Mouse (Mus musculus): ENCODE results near the gene Tdrd1.
"Not testable (repeated sequence)": the region's sequence is repeated elsewhere in the genome, so short reads cannot be mapped to it uniquely, and the experiment has no call there.

The Tdrd1 gene

DNA sequence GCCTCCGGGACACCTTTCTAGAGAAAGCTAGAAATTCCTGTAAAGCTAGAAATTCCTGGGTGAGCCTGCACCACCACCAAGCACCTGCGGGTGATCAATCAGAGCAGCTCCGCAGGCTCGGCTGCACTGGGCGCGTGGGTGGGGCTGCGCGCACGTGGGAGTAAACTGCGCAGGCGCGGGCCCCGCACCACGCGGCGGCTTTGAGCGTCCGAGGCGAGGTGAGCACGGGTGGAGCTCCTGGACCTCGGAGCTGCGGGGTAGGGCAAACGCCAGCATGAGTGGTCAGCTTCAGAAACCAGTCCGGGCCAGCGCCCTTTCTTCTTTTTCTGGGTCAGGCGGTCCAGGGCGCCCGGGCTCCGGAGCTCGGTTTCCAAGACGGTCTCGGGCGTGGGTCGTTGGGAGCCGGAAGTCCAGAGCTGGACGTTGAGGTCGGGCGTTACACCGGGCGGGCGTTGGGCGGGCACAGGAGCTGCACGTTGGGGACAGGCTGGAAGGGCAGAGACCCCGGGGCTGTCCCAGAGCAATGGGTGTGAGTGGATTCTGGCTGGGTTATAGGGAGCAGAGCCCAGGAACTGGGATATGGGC is at the start of gene Tdrd1:
TSS of gene Tdrd1 (plus strand) at position 163 of the 585 bp plus-strand sequence.
- DNase-seq (ENCODE audit: low read depth) = no peak

DNA sequence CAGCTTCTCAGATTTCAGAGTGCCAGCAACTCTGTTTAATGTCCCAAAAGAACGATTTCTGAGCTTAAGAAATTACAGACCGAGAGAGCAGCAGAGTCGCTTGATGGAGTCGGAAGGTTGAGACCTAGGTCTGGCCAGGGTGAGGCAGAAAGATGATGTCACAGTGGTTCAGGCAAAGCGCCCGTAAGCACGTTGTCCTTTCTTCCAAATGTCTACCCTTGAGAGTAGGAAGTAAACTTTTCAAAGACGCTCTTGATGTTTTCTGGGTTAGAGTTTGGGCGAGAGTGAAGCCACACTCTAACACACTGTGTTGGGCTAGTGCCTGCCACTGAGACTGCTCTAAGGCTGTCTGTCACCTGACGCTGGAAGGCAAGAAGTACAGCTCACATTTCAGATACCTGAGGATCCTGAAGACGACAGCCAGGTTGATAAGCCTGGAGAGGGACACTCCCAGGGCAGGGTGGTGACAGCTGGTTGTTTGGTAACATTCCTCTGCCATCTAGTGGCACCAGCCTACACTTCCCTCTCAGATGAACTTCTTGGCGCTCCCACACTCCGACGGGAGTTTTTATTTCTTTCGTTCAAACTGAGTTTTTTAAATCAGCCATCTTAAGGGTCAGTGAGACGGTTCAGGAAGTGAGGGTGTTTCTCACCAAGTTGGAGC is 49.2 kb upstream of the Tdrd1 start:
- DNase-seq (ENCODE audit: low read depth) = peak; percentile 33

DNA sequence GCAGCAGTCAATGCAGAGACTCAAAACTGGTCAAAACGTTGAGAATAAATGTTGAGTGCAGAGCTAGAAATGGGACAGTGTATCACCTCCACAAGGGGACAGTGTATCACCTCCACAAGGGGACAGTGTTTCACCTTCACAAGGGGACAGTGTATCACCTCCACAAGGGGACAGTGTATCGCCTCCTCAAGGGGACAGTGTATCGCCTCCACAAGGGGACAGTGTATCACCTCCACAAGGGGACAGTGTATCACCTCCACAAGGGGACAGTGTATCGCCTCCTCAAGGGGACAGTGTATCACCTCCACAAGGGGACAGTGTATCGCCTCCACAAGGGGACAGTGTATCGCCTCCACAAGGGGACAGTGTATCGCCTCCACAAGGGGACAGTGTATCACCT is 47.5 kb upstream of the Tdrd1 start:
- DNase-seq (ENCODE audit: low read depth) = not testable (repeated sequence)

DNA sequence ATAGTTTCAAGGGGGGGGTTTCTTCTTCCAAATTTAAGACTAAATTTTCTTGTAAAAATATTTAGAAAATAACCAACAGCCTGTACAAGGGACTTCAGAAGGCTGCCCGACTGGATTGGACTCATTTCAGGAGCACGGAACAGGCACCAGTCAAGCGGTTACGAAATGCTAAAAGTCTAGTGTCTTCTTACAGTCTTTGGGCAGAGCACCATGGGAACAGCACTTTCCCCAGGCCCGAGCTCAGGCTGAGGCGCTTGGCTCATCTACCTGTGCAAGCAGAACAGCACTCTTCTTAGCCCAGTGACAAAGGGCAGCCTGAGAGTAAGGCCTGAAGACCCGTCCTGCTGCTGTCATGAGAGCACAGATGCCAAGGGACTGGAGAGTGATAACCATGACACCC is 38.1 kb upstream of the Tdrd1 start:
- no peak for DNase-seq (ENCODE audit: low read depth)

DNA sequence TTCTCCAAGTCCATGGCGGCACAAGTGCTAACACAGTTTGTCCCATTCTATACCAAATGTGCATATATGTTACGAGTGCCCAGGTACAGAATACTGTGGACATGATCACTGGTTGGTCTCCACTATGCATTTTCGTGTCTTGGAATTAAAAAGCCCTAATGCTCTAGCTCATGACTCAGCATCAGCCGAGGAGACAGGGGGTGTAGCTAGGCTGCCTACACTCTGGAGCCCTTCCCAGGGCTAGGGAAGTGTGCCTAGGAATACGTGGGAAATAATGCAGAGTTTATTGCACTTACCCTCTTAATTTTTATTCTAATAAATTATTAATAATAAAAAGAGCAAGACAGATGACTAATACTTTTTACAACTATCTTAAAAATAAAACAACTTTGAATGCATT is 37.1 kb upstream of the Tdrd1 start:
- DNase-seq (ENCODE audit: low read depth) = no peak

DNA sequence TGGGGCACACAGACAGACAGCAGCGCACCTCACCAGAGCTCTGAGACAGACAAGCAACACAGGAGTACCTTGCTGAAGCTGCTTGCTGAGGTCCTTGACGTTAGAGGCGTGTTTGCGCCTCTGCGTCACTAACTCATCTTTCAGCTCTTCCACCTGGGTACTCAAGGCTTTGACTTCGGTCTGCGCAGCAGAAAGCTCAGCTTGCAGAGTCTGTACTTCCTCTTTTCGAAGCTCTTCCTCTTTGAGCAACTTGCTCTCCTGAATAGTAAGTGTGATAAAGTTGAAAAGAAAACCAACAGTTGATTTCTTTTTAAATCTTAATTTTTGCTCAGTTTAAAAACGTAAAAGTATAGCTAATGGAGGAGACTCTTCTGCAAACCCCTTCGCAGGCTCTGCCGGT is 28.6 kb upstream of the Tdrd1 start:
- no peak for DNase-seq (ENCODE audit: low read depth)

DNA sequence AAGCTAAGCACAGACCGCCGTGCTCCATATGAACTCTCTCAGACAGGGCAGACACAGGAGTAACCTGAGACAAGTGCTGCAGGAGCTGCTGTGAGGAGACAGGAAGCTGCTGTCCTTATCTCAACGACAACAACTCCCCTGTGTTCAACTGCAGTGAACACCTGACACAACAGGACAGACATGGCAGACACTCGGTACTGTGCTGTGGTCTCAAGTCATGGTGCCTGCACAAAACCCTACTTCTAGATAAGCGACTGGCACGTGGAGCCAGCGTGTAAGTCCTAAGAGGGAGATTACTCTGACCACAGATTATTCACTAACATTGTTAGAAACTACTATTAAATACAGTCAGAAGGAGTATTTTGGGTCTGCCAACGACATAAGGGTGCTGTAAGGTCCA is 25.8 kb upstream of the Tdrd1 start:
- DNase-seq (ENCODE audit: low read depth) = no peak

DNA sequence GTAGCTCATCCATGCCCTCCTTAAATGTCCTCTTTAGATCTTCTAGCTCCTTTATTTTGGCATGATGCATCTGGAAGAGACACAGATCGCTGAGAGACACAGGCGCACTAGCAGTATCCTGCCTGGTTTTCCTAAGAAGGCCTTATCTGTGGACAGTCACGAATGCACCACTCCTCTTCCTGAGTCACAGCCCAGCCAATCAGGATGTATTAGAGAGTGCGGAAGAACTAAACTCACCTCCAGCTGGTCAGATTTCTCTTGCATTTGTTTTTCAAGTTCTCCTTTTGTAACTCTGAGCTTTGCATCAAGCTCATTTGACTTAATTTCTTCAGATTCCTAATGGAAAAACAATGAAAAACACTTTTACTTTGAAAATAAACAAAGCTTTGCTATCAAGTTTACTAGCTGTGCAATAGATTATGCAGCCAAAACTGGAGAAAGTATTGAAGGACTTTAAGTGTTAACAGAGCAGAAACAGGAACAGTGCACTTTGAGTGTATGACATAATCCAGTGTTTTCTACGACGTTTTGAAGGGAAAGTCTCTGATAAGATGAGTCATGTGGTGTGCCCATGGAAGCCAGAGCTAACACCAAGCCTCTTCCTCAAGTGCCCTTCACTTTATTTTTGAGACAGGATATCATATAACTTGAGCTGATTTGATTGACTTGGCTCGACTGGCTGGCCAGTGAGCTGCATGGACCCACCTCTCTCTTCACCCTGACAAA is 24.9 kb upstream of the Tdrd1 start:
- no peak for DNase-seq (ENCODE audit: low read depth)

DNA sequence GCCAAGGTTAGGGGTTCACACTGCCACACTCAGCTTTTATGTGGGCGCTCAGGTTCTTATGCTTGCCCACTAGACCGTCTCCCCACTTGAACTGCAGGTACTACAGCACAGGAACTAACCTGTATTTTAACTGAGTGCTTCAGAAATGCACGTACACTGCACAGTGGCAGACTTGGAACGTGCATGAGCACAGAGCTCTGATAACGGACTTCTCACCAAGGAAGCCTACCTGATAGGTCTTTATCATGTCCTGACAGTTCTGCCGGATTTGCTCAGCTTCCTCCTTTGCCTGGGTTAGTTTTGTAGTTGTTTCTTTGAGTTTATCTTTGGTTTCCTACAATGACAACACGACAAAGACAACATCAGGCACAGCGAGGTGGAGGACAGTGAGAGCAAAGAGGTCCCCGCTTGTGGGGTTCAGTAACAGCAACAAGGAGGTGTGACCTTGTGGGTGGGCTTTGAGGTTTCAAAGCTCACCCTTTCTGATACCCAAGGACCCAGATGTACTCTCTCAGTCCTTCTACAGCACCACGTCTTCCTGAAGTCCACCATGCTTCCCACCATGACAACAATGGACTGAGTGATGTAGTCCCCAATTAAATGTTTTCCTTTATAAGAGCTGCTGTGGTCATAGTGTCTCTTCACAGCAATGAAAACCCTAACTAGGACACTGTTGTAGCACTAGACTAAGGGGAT is 24.2 kb upstream of the Tdrd1 start:
- no peak for DNase-seq (ENCODE audit: low read depth)

DNA sequence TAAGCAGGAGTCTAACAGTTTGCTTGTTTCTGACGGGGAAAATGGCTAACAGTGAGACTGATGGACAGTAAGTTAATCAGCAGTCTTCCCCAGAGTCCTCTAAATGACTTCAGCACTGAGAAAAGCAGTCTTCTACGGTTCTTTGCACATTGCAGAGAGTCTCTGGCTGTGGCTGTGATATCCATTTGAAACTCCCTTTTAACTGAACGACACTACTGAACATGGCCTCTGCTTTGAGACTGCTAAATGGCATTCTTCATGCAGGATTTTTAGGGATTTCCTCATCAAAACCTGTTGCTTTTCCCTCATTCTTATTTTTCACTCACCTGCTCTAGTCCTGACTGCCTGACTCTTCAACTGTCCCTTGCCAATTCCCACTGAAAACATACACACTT is 23.7 kb upstream of the Tdrd1 start:
- no peak for DNase-seq (ENCODE audit: low read depth)

DNA sequence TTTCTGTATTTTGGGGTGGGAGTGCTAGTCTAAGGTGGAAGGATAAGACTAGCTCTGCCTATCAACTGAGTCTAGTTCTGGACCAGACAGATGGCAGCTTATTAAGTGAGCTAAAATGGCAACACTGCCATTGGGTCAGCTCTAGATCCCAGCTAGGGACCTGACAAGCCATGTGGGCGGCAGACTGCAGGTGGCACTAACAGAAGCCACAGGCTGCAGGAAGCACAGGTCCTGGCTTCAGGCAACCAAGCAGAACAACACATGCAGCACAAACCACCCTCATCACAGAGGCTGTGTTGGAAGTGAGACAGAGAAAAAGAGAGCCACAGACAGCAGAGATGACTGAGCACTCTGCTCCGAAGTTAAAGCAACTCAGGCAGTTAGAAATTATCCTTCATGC is 20.6 kb upstream of the Tdrd1 start:
- no peak for DNase-seq (ENCODE audit: low read depth)

DNA sequence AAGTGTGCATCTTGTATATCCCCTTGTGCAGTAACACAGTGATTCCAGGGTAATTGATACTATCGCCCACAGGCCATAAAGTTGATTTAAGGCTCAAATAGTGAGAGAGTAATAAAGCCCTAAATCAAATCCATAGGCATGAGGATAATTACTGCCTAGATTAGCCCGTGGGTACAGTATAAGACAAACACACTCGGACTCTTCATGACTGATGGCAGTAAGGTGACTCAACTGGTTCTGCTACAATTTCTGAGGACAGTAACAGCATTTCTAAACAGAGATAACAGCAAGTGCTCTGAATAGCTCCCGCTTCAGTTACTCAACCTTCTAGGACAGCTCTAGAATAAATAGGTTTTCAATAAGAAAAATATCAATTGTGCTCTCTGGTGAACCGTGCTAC is 18.9 kb upstream of the Tdrd1 start:
- no peak for DNase-seq (ENCODE audit: low read depth)

DNA sequence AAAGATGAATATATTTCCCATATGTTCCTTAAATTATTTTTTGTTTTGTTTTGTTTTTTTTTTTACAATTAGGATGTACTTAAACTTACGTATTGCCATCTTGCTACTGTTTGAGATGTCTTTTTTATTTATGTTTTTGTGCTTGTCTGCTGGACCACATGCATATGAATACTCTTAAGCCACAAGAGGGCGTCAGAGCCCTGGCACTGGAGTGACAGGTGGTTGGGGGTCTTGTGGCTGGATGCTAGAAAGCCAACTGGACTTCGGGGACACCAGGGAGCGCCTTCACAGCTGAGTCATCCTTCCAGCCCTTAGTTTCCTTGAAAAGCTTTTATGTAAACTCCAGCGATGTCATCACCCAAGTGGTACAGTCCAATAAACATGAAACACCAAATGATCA is 17.2 kb upstream of the Tdrd1 start:
- DNase-seq (ENCODE audit: low read depth) = no peak

DNA sequence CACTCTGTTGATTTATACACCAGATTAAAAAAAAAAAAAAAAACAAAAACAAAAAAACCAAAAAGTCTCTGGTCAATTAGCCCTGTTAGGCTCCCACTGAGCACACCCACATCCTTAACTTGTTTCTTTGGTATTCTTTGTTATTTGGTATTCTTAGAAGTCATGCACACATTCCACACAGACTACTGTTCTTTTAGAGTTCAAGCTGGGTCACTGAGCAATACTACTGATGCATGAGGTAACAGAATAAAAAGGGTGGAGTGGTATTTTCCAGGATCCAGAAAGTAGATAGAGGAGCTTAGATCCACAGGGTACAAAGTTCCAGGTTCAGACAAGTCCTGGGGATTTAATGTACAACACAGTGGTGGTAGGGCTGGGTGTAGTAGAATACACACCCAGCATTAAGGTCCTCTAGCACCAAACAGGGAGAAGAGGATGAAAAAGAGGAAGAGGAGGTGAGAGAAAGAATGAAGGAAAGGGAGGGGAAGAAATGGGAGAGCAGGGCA is 15.3 kb upstream of the Tdrd1 start:
- DNase-seq (ENCODE audit: low read depth) = no peak

DNA sequence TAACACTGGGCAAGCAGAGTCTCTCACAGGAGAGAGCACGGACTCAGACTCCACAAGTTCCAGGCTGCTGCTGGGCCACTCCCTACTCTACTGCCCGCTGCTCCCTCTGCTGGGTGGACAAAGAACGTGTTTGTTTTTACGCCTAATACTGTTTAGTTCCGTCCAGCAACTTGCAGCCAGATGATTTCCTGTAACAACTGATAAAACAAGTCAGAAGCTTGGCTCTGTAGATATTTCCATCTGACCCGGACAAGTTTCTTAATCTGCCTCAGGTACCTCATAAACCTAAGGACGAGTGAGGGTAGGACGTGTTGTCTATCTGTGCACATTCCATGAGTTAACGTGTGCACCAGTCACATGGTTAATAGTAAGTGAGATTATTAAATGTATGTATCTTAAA is 14.4 kb upstream of the Tdrd1 start:
- peak; percentile 38 for DNase-seq (ENCODE audit: low read depth)

DNA sequence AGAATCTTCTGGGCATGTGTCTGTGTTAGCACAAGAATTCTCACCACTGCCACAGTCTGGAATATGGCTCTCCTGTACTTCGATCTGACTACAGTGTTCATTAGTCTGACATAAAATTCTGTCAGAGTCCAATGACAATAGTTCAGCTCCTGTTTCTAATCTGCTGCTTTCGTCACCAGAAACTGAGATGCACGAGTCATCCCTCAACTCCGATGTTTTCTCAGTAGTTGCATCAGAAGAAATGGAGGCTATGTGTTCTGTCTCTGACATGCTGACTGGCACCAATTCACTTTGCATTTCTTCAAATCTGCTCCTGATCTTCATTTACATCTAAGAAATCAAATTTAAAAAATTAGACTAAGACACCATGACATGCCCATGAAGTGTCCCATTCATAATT is 12.6 kb upstream of the Tdrd1 start:
- DNase-seq (ENCODE audit: low read depth) = no peak

DNA sequence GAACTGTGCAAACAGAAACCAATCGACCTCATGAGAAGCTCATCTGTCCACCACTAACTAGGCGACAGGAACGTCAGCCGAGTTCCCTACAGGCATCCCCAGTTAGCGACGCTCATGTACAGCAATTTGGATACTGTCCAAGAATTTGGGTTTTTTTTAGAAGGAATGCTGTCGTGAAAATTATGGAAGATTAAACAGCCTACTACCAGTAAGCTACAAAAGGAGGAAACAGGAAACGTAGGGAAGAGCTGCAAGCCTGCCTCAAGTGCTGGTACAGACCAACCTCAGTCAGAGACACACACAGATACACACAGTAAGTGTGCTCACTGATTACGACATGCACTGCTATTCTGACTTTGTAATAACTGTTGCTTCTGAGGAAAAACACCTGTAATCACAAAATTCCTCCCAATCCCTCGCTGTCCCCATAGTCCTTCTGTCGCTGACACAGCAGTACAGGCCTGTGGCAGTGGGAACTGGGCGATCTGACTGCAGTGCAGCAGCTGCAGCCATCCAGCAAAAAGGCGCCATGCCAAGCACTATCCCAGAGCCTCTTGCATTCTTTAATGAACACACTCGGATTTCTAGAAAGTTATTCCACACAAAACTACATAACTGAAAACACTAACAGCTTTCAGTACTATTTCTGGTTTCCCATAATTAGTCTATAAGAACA is 8.0 kb upstream of the Tdrd1 start:
- DNase-seq (ENCODE audit: low read depth) = no peak

DNA sequence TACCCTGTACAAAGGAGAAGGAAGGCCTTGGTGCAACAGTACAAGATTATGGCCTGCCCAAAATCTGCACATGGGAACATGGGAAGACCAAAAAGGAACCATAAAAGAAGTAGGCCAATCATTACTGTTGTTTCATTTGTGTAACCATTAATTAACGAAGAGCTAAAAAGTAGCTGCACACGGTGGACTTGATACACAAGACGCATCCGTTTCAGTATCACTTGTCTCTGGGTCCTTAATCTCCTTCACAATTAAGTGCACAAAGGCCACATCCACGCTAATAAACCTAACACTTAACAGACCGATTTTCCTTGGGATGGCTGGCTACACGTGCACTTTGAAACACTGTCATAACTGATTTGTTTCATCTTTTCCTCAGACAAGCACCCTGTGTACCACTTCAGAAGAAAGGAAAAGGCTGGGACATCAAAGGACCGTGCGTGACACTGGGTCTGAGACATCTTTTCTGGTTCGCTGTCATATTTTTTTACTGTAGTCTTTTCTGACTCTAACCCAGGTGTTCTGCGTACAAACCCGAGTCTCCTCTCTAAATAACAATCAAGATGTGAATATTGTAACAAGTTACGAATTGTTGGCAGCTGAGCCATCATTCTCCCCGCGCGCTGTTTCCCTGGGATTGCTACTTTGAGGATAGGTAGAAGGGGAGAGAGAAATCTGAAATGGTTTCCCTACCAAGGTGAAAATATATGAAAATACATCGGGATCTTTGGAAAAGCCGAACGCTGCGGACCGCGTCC is 4.8 kb upstream of the Tdrd1 start:
- DNase-seq (ENCODE audit: low read depth) = no peak

DNA sequence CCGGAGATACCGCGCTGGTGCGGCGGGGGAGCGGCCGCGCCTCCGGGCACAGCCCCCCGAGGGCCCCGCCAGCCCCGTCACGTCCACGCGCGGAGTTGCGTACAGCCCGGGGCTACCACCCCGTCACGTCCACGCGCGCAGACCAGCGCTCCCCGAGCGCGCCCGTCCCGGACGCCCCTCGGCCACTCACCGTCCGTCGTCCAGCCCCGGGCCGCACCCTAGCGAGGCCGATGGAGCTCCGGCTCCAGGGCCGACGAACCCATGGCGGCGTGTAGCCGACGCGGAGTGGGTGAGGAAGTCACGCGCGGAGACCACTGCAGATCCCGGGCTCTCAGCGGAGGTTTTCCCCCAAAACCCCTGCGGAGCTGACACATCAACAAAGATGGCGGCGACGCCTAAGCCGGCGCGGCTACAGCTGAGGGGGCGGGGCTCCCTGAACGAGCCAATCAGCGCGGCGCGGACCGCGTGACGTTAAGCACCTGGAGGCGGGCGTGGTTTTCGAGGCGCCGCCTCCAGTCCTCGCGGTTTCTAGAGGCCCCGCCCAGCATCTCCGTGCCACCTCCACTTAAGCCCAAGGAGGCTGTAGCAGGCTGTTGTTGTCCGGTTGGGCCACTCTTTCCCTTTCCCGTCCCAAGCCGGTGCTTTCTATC is 4.1 kb upstream of the Tdrd1 start, which contains the start of gene Ccdc186:
TSS of gene Ccdc186 (minus strand) at position 393 of the 650 bp plus-strand sequence.
- DNase-seq (ENCODE audit: low read depth) = peak; percentile 89

DNA sequence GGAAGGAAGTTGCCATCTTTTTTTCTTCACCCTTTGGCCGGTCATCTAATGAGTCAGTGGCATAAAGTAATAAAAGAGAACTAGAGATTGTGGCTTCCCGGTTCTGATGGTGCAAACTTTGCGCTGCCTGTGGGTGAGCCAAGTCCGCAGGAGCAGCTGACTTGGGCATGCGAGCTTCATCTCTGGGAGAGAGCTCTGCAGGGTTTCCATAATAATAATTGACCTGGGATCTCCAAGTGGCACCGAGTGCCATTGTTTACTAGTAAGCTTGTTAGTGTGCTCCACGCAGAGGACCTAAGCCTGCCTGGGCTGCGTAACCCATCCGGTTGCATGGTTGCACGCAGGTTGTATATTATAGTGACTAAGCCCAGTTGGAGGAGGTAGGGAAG is 3.6 kb upstream of the Tdrd1 start:
- DNase-seq (ENCODE audit: low read depth) = no peak

DNA sequence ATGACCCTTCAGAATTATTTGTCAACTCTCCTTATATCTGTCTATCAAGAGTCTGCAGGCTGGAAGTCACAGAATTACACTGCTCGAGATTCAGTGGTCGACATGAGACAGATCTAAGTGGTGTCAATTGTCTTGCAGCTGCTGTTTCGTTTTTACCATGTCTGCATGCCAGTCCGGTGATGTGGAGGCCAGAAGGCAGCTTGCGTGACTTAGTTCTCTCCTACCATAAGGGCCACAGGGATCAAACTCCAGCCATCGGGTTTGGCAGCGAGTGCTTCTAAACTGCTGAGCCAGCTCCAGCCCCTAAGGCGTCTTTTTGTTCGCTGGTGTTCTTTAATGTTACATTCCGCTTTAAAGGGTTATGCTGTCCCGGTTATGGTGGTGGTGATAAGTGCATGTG is 2.3 kb downstream of the Tdrd1 start:
- DNase-seq (ENCODE audit: low read depth) = no peak

Data from fibroblast of lung, adult 2 months (primary cell).